Mouse (Mus musculus): ENCODE data around the gene Sytl1. TPM values are rescaled to one million over a fixed set of nuclear protein-coding genes. Genes with fewer than 3 reads are reported as not detected.

The Sytl1 gene
- polyA plus RNA-seq, 1 experiment from 2014 or later: 0.16 TPM

- Histone ChIP-seq H3K27me3 (ENCODE audit: control insufficient read depth, insufficient read depth, low read depth, low read length) (peaks cover 32% of the 10 kb centered on the region), H3K4me2 (ENCODE audit: low read length) (no peak overlapping the region), H3K4me1 (ENCODE audit: control insufficient read depth, insufficient read depth, low read length) (peaks cover 3% of the 10 kb centered on the region; the same call in 1 of the 2 replicates), H3K9ac (ENCODE audit: low read depth, low read length) (no peak overlapping the region), H3K27ac (ENCODE audit: low read length) (no peak overlapping the region), H3K36me3 (ENCODE audit: control insufficient read depth, insufficient read depth, low read length) (no peaks in the 10 kb centered on the region), H3K9me3 (replicated peaks; ENCODE audit: control insufficient read depth, low read length, poor library complexity, severe bottlenecking) (no peaks in the 10 kb centered on the region), H3K4me3 (ENCODE audit: low read depth, low read length) (no peak overlapping the region)
- ATAC-seq: no peak
- 1% methylated on average over 5 of the region's 5 CpGs for WGBS
Measured at GRCm38 (mm10) chr4:133217641-133218040, 45.3 kb downstream of the Sytl1 start.

- Histone ChIP-seq H3K9ac (ENCODE audit: low read depth, low read length) (no peak overlapping the region), H3K36me3 (ENCODE audit: control insufficient read depth, insufficient read depth, low read length) (no peaks in the 10 kb centered on the region), H3K4me3 (ENCODE audit: low read depth, low read length) (peak overlapping the region; percentile 75), H3K9me3 (replicated peaks; ENCODE audit: control insufficient read depth, low read length, poor library complexity, severe bottlenecking) (no peaks in the 10 kb centered on the region), H3K27ac (ENCODE audit: low read length) (no peak overlapping the region), H3K4me2 (ENCODE audit: low read length) (peak overlapping the region; percentile 98), H3K4me1 (ENCODE audit: control insufficient read depth, insufficient read depth, low read length) (peaks cover 8% of the 10 kb centered on the region), H3K27me3 (ENCODE audit: control insufficient read depth, insufficient read depth, low read depth, low read length) (peaks cover 13% of the 10 kb centered on the region)
- no peak for ATAC-seq
- 9% methylated on average over 10 of the region's 10 CpGs for WGBS
Measured at GRCm38 (mm10) chr4:133213661-133214060, 49.3 kb downstream of the Sytl1 start.

GRCm38 (mm10) chr4:133213268-133213590 is 49.7 kb downstream of the Sytl1 start:
- no peak for ATAC-seq
- no peak overlapping the region; the same call in 1 of the 2 replicates for H3K9ac ChIP-seq (ENCODE audit: low read depth, low read length)

GRCm38 (mm10) chr4:133212562-133213267 is 50.2 kb downstream of the Sytl1 start:
- Histone ChIP-seq H3K4me1 (ENCODE audit: control insufficient read depth, insufficient read depth, low read length) (peaks cover 8% of the 10 kb centered on the region), H3K9ac (ENCODE audit: low read depth, low read length) (peak overlapping the region; percentile 78), H3K27me3 (ENCODE audit: control insufficient read depth, insufficient read depth, low read depth, low read length) (peaks cover 13% of the 10 kb centered on the region), H3K36me3 (ENCODE audit: control insufficient read depth, insufficient read depth, low read length) (no peaks in the 10 kb centered on the region), H3K9me3 (replicated peaks; ENCODE audit: control insufficient read depth, low read length, poor library complexity, severe bottlenecking) (no peaks in the 10 kb centered on the region), H3K4me2 (ENCODE audit: low read length) (peak overlapping the region; percentile 98), H3K27ac (ENCODE audit: low read length) (no peak overlapping the region), H3K4me3 (ENCODE audit: low read depth, low read length) (peak overlapping the region; percentile 75)
- ATAC-seq: peak; percentile 89
- WGBS: under 1% methylated on average over 44 of the region's 44 CpGs

More at GRCm38 (mm10) chr4:133213268-133213590, 49.7 kb downstream of the Sytl1 start:
- peak overlapping the region; percentile 75 for H3K4me3 ChIP-seq (ENCODE audit: low read depth, low read length)
- H3K36me3 ChIP-seq (ENCODE audit: control insufficient read depth, insufficient read depth, low read length): no peaks in the 10 kb centered on the region
- H3K27ac ChIP-seq (ENCODE audit: low read length): no peak overlapping the region
- 2% methylated on average over 9 of the region's 9 CpGs for WGBS
- peaks cover 8% of the 10 kb centered on the region for H3K4me1 ChIP-seq (ENCODE audit: control insufficient read depth, insufficient read depth, low read length)
- H3K4me2 ChIP-seq (ENCODE audit: low read length): peak overlapping the region; percentile 98
- no peaks in the 10 kb centered on the region for H3K9me3 ChIP-seq (replicated peaks; ENCODE audit: control insufficient read depth, low read length, poor library complexity, severe bottlenecking)
- peaks cover 13% of the 10 kb centered on the region for H3K27me3 ChIP-seq (ENCODE audit: control insufficient read depth, insufficient read depth, low read depth, low read length)

- Histone ChIP-seq H3K9ac (ENCODE audit: low read depth, low read length) (peak within 1 kb of the TSS; percentile 78), H3K36me3 (ENCODE audit: control insufficient read depth, insufficient read depth, low read length) (no peaks in the 10 kb centered on the region), H3K9me3 (replicated peaks; ENCODE audit: control insufficient read depth, low read length, poor library complexity, severe bottlenecking) (no peaks in the 10 kb centered on the region), H3K27ac (ENCODE audit: low read length) (no peak within 1 kb of the TSS), H3K27me3 (ENCODE audit: control insufficient read depth, insufficient read depth, low read depth, low read length) (peaks cover 13% of the 10 kb centered on the region), H3K4me3 (ENCODE audit: low read depth, low read length) (peak within 1 kb of the TSS; percentile 75), H3K4me1 (ENCODE audit: control insufficient read depth, insufficient read depth, low read length) (peaks cover 8% of the 10 kb centered on the region), H3K4me2 (ENCODE audit: low read length) (peak within 1 kb of the TSS; percentile 98)
- WGBS: 1% methylated on average over 50 of the region's 52 CpGs
- ATAC-seq: peak; percentile 68
Measured at GRCm38 (mm10) chr4:133211751-133212561, 51.0 kb downstream of the Sytl1 start, which contains the start of the genes Cd164l2 and Gpr3. Gene Cd164l2 (plus strand): TSS chr4:133212131. Gene Gpr3 (minus strand): TSS chr4:133212536.

GRCm38 (mm10) chr4:133210788-133211390 is 52.0 kb downstream of the Sytl1 start:
- Histone ChIP-seq H3K27me3 (ENCODE audit: control insufficient read depth, insufficient read depth, low read depth, low read length) (peaks cover 13% of the 10 kb centered on the region), H3K9me3 (replicated peaks; ENCODE audit: control insufficient read depth, low read length, poor library complexity, severe bottlenecking) (no peaks in the 10 kb centered on the region), H3K4me3 (ENCODE audit: low read depth, low read length) (no peak overlapping the region), H3K4me2 (ENCODE audit: low read length) (no peak overlapping the region), H3K4me1 (ENCODE audit: control insufficient read depth, insufficient read depth, low read length) (peaks cover 8% of the 10 kb centered on the region), H3K9ac (ENCODE audit: low read depth, low read length) (no peak overlapping the region), H3K27ac (ENCODE audit: low read length) (no peak overlapping the region), H3K36me3 (ENCODE audit: control insufficient read depth, insufficient read depth, low read length) (no peaks in the 10 kb centered on the region)
- 92% methylated on average over 19 of the region's 19 CpGs for WGBS
- ATAC-seq: no peak

GRCm38 (mm10) chr4:133210023-133210787 is 52.7 kb downstream of the Sytl1 start:
- 93% methylated on average over 24 of the region's 24 CpGs for WGBS
- Histone ChIP-seq H3K27me3 (ENCODE audit: control insufficient read depth, insufficient read depth, low read depth, low read length) (peaks cover 9% of the 10 kb centered on the region), H3K36me3 (ENCODE audit: control insufficient read depth, insufficient read depth, low read length) (no peaks in the 10 kb centered on the region), H3K9ac (ENCODE audit: low read depth, low read length) (no peak overlapping the region), H3K27ac (ENCODE audit: low read length) (no peak overlapping the region), H3K9me3 (replicated peaks; ENCODE audit: control insufficient read depth, low read length, poor library complexity, severe bottlenecking) (no peaks in the 10 kb centered on the region), H3K4me3 (ENCODE audit: low read depth, low read length) (no peak overlapping the region), H3K4me1 (ENCODE audit: control insufficient read depth, insufficient read depth, low read length) (peaks cover 8% of the 10 kb centered on the region), H3K4me2 (ENCODE audit: low read length) (no peak overlapping the region)
- ATAC-seq: no peak

GRCm38 (mm10) chr4:133209366-133209765 is 53.5 kb downstream of the Sytl1 start:
- Histone ChIP-seq H3K9me3 (replicated peaks; ENCODE audit: control insufficient read depth, low read length, poor library complexity, severe bottlenecking) (no peaks in the 10 kb centered on the region), H3K9ac (ENCODE audit: low read depth, low read length) (no peak overlapping the region), H3K4me2 (ENCODE audit: low read length) (no peak overlapping the region), H3K4me1 (ENCODE audit: control insufficient read depth, insufficient read depth, low read length) (peaks cover 9% of the 10 kb centered on the region), H3K27me3 (ENCODE audit: control insufficient read depth, insufficient read depth, low read depth, low read length) (peaks cover 8% of the 10 kb centered on the region), H3K27ac (ENCODE audit: low read length) (no peak overlapping the region), H3K4me3 (ENCODE audit: low read depth, low read length) (no peak overlapping the region), H3K36me3 (ENCODE audit: control insufficient read depth, insufficient read depth, low read length) (no peaks in the 10 kb centered on the region)
- WGBS: 4% methylated on average over 11 of the region's 11 CpGs
- no peak for ATAC-seq

All from midbrain, embryonic 16.5 days (tissue).